Mouse (Mus musculus): Measurements from ENCODE around the gene Gk5. TPM values are rescaled to one million over a fixed set of nuclear protein-coding genes. Genes with fewer than 3 reads are reported as not detected.
A peak's percentile ranks its signal among the peaks of the same experiment; 100 is the strongest.
"Not testable (repeated sequence)": the region's sequence is repeated elsewhere in the genome, so short reads cannot be mapped to it uniquely, and the experiment has no call there.

The Gk5 gene
- total RNA-seq (2021) = 1 to 10 TPM; 5.3 to 7.3 TPM
- long read RNA-seq, experiment 1, partial matches to known transcripts = 0 of 3 reads
- long read RNA-seq, experiment 1, other reads (novel, unspliced or antisense) = 0 of 3 reads
- long read RNA-seq, experiment 2 = 0 reads

DNA sequence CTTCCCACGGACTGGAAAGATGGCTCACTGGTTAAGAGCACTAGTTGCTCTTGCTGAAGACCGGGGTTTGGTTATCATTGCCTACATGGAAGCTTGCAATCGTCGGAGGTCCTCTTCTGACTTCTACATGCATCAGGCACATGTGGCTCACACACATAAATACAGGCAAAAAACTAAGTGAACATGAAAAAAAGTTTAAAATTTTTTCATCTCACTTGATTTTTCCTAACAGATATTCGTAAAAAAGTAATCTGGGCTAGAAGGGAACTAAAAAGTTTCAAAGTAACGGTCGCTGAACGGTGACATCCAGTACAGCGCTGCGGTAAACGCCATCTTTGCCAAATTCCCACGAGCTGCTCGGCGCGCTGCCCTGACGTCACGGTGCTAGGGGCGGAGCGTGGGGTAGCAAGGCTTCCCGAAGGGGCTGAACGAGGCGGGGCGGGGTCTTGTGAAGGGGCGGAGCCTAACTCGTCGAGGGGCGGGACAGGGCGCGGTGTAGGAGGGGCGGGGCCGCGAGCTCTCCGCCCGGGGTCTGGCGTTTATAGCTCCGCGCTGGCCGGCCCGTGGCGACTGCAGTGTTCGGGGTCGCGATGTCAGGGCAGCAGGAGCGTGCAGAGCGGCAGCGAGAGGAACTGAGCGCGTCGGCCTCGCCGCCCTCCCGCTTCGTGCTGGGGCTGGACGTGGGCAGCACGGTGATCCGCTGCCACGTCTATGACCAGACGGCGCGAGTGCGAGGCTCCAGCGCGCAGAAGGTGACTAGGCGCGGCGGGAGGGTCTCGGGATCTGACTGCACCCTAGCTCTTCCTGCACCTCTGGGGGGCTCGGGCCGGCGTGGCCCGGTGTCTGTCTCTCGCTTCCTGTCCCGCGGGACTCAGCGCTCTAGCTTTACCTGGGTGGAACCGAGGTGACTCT, at the start of gene Gk5:
Gene Gk5, plus strand, starts transcription at position 502 of the 912 bp plus-strand sequence.
- DNase-seq (ENCODE audit: low spot score in 2 of 2) = peak; percentile 94 to 96

DNA sequence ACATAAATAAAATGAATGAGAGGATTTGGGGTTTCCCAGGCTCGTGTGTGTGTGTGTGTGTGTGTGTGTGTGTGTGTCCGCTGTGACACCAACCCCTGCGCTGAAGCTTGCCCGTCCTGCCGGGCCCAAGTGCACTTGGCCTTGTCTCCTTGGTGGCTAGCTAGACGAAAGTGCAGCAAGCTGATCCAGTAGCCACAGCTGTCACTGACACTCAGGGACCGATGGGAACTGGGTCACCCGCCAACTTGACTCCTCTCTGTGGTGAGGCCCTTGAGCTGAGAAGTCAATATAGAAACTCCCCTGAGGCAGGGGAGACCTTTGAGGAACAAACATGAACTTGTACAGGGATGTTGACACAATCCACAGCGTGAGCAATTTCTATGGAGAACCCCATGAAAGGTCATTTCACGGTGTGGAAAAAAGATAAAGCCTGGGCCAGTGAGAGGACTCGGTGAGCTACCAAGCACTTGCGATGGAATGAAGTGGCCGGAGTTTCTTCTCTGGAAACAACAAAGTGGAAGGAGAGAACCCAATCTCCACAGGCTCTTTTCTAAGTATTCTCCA, 40.3 kb upstream of the Gk5 start:
- no peak for DNase-seq (ENCODE audit: low spot score in 2 of 2)

DNA sequence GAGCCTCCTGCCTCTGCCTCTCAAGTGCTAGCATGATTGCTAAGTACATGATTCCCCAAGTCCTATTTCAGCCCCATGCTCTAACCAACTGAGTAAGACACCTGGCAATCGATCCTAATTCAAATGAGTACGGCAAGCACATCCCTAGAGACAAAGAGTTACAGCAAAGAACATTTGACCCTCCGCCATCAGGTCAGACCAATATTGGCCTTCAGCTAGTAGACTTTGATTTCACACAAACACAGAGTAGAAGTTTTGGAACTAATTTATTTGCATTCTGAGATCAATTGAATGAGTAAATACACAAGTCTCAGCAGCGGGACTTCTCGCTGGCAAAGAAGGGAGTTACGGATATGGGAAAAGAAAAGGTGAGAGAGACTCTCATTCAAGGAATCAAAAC, 33.9 kb upstream of the Gk5 start:
- DNase-seq (ENCODE audit: low spot score in 2 of 2) = no peak

DNA sequence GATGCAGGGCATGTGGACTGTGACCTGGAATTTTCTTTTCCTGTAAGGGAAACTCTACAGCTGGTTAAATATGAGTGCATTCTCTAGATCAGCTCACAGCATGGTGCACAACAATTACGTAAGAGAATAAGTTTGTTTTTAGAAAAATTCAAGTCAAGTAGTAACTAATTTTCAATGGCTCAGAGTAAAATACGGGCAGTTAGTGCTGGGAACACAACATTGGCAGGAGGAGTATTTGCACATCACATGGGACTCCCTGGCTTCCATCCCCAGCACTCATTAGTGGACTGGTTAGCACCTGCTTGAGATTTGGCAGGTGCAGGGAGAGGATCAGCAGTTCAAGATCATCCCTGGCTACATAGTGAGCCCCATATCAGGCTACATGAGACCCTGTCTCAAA, 31.5 kb upstream of the Gk5 start:
- DNase-seq (ENCODE audit: low spot score in 2 of 2) = no peak

DNA sequence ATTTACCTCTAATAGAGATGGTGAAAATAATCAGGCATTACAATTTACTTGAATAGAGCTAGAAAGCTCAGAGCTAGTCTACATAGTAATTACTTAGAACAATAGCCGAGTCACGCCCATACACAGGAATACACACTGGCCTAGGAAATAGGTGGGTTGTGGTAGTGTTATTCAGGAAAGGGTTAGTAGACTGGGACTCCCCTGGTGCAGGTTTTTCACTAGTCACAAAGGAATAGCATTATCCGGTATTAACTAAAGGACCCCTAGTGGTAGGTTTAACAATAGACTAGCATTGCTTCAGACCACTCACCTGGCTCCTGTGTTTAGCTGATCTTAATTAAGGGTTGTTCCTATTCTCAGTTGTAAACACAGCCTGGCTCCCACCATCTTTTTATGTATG, 30.7 kb upstream of the Gk5 start:
- not testable (repeated sequence) for DNase-seq (ENCODE audit: low spot score in 2 of 2)

DNA sequence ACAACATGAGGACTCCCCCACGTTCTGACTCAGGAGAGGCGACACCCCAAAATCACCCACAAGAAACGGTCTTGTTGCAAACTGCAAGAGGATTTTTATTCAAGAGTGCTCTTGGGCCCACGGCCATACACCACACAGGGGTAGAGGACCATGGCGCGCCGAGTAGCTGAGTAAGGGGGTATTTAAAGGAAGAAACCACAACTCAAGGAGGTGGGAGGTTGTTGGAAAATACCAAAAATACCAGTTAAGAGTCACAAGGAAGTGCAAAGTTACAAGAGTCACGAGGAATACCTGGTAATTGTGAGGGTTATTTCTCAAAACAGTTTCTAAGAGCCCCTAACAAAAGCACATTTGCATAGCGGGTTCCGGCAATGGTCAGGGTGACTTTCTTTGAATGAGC, 26.5 kb upstream of the Gk5 start:
- DNase-seq (ENCODE audit: low spot score in 2 of 2) = not testable (repeated sequence)

DNA sequence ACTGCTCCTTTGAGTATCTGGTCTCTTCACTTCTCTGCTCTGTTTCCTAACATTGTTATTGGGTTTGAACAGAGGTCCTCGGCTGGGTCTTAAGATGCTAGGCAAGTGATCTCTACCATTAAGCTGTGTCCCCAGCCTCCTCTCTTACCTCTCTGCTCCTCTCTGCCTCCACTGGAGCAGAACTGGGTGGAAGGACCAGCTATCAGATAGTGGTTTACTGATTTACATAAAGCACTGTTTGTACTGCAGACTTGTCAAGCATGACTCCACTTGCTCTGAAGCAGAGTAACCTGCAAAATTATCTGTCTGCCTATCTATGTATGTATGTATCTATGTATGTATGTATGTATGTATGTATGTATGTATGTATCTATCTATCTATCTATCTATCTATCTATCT, 25.9 kb upstream of the Gk5 start:
- DNase-seq (ENCODE audit: low spot score in 2 of 2) = no peak

DNA sequence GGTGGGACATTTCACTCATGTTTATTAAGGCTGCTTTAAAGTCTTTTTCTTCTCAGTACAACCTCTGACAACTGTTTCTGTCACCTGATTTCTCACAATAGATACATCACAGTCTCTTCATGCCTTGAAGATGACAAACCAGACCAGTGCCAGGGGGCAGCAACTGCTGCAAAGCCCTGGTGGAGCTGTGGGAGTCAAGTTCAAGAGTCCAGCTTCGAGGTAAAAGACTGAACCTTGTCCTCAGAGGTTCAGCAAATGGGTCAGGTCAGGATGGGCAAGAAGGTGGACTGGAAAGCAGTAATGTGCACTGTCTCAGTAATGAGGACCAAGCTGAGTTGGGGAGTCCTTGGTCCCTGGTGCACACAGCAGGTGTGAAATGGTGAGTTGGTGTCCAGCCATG, 24.8 kb upstream of the Gk5 start:
- DNase-seq (ENCODE audit: low spot score in 2 of 2) = no peak

DNA sequence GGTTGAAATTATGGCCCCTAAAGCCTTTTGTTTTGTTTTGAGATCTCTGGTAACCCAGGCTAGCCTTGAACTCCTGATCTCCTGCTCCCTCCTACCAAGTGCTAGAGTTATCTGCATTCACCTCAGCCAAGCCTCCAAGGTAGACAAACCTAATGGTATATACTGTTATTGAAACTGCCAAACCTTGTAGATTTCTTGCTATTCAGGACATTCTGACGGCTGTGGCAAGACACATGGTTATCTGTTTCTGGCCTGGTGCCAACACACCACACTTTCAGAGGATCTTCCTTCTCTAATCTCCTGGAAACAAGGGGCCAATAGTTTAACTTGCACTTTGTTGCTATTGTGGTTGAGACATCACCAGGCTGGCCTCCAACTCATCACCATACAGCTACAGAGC, 24.0 kb upstream of the Gk5 start:
- DNase-seq (ENCODE audit: low spot score in 2 of 2) = no peak

DNA sequence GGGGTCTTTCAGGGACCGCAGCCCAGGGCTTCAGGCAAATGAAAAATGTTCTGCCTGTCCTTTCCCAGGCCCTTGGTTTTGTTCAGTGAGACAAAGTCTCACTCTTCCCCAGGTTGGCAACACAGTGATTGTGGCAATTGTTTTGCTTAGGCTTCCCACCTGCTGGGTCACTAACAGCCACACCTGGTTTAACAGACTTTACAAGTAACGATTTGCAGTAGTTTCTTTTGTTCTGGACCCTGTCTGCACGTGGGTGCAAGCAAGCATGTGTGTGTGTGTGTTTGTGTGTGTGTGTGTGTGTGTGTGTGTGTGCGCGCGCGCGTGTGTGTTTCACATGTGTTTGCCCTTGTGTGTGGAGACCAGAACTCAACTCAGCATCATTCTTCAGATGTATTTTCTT, 16.3 kb upstream of the Gk5 start:
- DNase-seq (ENCODE audit: low spot score in 2 of 2) = no peak

DNA sequence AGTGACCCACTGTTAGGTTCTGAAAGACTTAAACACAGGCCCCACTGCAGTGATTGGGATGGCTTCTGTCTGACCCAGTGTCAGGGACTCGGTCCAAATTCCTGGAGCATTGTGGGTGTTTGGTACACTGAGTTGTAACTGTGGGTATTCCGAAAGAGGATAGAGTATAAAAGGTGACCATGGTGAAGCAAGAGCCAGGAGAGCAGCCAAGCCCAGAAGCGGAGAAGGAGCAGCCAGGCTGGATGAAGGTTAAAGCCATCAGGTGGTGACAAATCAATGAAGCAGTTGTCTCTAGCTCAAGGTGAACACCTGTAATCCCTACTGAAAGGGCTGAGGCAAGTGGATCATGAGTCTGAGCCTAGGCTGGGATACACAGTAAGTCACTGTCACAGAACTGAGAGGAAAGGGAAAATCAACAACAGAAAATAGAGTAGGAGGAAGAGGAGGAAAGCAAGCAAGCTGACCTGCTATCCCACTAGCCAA, 6.2 kb upstream of the Gk5 start:
- no peak for DNase-seq (ENCODE audit: low spot score in 2 of 2)

DNA sequence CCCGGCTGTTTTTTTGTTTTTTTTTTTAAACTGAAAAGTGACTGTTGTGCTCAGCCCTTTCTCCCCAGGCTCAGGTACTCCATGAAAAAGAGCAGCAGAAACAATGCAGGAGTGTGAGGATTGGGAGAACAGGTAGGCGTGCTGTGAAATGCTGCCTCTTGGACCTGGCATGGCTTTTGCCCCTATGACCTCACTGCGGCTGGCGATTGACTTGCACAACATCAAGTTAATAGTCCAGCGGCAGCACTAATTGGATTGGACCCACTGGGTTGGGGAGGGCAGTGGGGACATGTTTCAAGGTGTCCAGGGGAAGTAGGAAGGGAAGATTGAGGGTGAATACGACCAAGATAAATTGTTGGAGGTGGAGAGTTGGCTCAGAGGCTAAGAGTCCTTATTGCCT, 2.4 kb upstream of the Gk5 start:
- DNase-seq (ENCODE audit: low spot score in 2 of 2) = no peak

DNA sequence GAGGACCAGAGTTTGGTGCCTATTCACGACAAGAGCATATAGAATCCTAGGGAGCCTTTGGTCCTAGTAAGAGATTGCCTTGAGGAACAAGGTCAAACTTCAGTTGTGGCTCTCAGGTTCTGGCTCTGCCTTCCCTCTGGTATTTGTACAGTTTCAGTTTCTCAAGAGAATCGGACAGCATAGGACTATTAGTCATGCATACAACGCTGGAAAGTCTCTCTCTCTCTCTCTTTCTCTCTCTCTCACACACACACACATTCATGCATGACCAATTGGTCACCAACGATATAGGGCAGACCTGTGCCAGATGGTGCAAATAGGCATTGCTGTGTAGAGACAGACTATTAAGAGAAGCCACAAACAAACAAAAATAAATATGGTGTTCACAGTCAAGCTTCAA, 946 bp upstream of the Gk5 start:
- DNase-seq (ENCODE audit: low spot score in 2 of 2) = no peak

DNA sequence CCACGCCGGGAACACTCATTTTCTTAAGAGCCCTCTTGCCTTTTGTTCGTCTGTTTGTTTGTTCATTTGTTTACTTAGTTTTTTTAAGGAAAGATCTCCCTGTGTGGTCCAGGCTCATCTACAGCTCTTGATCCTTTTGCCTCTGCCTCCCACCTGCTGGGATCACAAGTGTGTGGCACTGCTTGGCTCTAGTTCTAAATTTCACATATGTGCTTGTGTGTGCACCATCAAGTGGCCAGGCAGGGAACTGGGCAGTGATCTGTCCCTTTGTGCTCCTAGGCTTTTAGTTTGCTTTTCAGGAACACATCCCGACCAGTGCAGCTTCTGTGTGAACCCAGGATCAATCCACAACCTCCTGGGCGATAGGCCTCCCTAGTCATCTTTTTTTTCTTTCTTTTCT, 8.8 kb downstream of the Gk5 start:
- no peak for DNase-seq (ENCODE audit: low spot score in 2 of 2)

DNA sequence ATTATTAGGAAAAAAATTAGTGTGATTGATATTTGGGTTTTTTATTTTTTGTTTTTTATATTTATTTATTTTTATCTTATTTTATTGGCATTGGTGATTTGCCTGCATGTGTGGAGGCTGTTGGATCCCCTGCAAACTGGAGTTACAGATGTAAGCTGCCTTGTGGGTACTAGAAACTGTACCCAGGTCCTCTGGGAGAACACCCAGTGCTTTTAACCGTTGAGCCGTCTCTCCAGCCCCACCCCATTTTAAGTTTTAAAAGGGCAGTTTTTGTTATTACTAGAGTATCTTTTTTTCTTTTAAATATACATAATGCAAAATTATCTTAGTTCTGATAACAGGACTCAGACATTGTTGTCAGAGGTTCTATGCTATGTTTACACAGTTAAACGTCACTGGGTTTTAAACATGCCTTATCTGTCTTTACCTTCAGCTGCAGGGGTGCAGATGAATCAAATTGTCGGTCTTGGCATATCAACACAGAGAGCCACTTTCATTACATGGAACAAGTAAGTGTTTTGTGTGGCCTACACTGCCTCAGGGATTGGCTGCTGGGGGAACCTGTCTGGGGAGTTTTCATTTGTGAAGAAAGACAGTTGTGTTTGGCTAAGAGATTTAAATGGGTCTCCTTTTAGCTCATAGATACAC, 13.9 kb downstream of the Gk5 start:
- no peak for DNase-seq (ENCODE audit: low spot score in 2 of 2)

DNA sequence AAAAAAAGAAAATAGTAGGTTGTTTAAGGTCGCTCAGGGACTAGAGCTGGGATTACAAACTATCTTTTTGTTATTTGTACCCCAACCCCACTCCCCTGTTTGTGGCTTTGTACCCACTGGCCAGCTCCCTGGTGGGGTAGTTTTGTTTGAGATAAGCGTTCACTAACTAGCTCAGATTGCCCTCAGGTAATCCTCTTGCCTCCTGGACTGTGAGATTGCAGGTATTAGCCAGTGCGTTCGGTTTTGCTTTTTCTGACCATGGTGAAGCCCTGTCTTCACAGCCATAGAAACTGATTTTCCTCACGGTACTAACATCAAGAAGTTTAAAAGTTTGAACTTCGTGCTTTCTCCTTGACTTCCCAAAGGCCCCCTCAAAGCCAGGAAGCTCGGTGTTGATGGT, 15.3 kb downstream of the Gk5 start:
- DNase-seq (ENCODE audit: low spot score in 2 of 2) = no peak

DNA sequence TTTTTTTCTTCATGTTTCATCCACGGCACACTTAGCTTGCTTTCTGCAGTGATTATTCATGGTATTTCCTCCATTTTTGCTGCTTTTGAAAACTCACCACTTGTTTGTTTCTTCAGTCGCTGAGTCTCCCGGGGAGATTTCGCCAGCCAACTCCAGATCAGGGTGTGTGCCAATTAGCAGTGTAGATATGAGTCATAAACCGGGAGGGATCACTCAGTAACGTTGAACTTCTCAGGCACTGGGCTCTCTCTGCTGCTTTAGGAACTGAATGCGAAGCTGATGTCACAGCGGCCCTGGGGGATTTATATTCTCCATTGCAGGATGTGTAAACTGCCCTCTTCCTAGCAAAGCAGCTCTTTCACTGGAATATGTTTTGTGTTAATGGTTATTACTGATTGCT, 15.8 kb downstream of the Gk5 start:
- peak; percentile 13 to 47 for DNase-seq (ENCODE audit: low spot score in 2 of 2)

DNA sequence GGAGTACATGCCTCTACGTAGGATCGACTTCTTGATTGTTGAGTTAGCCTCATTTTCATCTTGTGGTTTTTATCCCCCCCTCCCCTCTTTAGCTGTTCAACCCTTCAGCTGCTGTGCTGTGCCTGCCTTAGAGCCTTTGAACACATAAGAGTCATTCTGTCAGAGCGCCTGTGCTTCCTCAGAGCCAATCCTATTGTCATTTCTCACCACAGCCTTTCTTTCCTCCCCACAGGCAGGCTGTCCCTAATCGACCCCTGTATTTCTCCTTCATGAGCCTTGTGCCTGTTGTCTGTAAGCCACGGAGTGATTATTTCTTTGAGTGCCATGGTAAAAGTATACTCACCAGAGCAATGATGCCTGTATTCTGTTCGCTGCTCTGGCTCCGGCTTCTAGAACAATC, 16.3 kb downstream of the Gk5 start:
- peak; percentile 21 to 28 for DNase-seq (ENCODE audit: low spot score in 2 of 2)

DNA sequence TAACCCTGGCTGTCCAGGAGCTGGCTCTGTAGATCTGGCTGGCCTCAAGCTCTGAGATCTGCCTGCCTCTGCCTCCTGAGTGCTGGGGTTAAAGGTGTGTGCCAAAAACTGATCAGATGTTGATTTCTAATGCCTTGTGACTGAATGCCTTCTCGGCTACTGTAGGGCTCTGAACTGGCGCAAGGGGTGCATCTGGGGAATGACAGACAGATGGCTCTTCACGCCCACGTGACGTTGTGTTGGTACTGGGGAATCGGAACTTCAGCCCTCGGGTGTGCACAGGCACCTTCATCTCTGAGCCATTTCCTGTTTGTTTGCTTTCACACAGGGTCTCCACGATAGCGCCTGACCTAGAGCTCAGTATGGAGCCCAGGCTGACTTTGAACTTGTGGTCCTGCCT, 19.8 kb downstream of the Gk5 start:
- DNase-seq (ENCODE audit: low spot score in 2 of 2) = no peak

DNA sequence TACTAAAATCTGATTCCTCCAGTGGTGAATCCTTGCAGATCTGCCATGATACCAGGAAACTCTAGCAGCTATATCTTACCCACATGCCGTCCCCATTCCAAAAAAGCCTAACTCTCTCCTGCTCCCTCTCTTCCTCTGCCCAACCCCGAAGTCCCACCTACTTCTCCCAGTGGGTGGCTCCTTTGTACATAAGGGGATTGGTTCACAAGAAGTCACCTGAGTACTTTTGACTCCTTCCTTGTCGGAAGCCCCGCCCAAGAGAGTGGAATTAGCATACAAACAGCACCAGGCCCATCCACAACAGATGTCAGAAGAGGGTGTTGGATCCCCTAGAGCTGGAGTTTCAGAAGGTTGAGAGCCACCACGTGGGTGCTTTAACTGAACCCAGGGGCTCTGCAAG, 20.7 kb downstream of the Gk5 start:
- DNase-seq (ENCODE audit: low spot score in 2 of 2) = no peak

DNA sequence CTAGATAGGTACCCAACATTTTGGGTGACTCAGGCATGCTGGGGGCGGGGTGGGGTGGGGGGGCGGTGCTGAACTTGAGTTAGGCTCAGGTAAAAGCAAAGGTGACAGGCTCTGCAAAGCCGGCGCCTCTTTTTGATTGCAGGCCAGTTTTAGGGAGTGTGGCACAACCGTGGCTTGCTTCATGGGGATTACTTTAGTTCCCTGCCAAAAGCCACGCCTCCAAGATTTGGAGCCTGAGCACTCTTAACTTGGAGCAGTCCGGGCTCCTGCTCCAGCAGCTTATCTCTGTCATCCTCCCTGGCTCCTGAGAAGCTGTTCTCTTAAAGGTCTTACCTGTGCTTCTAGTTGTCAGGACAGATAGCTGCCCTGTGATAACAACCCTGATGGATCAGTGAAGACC, 21.8 kb downstream of the Gk5 start:
- DNase-seq (ENCODE audit: low spot score in 2 of 2) = no peak

DNA sequence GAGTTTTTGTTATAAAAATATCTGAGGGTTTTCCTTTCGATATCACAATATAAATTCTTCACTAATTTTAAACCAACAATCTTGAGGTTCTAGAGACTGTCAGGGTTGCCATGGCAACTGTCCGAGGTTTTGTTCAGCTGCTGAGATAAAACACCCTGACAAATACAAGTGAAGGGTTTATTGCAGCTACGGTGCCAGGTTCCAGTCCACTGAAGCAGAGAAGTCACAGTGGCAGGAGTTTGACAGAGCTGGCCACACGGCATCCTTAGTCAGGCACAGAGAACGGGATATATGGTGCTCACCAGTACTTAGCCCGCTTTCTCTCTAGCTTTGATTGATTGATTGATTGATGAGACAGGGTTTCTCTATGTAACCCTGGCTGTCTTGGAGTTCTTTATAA, 23.3 kb downstream of the Gk5 start:
- no peak for DNase-seq (ENCODE audit: low spot score in 2 of 2)

Data from layer of hippocampus, postnatal 14 days (tissue).